Mouse (Mus musculus) spleen, adult 2 months (tissue): ENCODE data around the gene Sncg.

Experiments
- CTCF ChIP-seq: fragments of 200-500 bp; IDR thresholded peaks from 2 replicates; pipeline ENCODE4 v1.5.1; 2011; ENCODE audit warnings: mild to moderate bottlenecking, inconsistent platforms; ENCODE audit not compliant: insufficient read depth, insufficient read length, insufficient replicate concordance; ENCODE audit errors: extremely low read depth
- POLR2A ChIP-seq: fragments of 200-500 bp; IDR thresholded peaks from 2 replicates; pipeline ENCODE4 v1.6.1; 2011; ENCODE audit warnings: low read depth, low read length, inconsistent platforms

GRCm38 (mm10) chr14:34393295-34393694, 18.7 kb upstream of the Sncg start:
- TF ChIP-seq POLR2A (no peak), CTCF (no peak)
